In the genomic region with DNA sequence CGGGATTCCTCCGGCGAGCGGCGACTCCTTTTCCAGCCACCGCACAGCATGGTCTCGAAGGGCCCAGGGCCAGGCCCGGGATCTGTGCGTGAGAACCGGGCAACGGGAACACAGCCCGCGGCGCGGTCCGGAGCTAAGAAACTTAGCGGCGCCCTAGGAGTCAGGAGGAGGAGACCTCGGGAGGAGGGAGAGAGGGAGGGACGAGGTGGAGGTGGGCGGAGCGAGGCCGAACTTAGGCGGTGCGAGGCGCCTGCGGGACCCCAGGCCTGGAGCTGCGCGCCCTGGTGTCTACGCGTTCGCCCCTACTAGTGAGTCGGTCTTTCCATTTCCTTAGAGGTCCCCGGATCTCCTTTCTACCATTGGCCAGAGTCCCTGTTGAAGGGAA, we compare ENCODE assay signal across 8 mouse cellular contexts. TPM values are rescaled to one million over a fixed set of nuclear protein-coding genes. Genes with fewer than 3 reads are reported as not detected.
DNase-seq lines count a peak whose midpoint lies in the region; ATAC-seq and TF ChIP-seq lines count a peak whose summit lies in the region.

A gene (minus strand): TSS at position 178 of the 385 bp plus-strand sequence.
A gene (plus strand): TSS at position 202 of the 385 bp plus-strand sequence.

- peaks cover 9% of the 10 kb centered on the region for H3K4me1 ChIP-seq in bone marrow, adult 2 months (ENCODE audit: control insufficient read depth, insufficient read depth, low read length)
- H3K4me1 ChIP-seq in heart, embryonic 11.5 days (ENCODE audit: control insufficient read depth, insufficient read depth, low read length): peaks cover 36% of the 10 kb centered on the region
- H3K4me1 ChIP-seq in kidney, embryonic 15.5 days: peaks cover 89% of the 10 kb centered on the region
- peaks cover 59% of the 10 kb centered on the region for H3K4me1 ChIP-seq in liver, embryonic 12.5 days
- peaks cover 11% of the 10 kb centered on the region for H3K4me1 ChIP-seq in stomach, embryonic 14.5 days (ENCODE audit: control insufficient read depth, insufficient read depth, low read length)

- peak; percentile 41; the same call in 1 of the 2 replicates for TF ChIP-seq POLR2A in bone marrow, adult 2 months (IDR thresholded peaks at IDR 0.05; ENCODE audit: borderline replicate concordance, control insufficient read depth, low read depth, low read length)
- peak; percentile 91 for TF ChIP-seq POLR2A in myocyte (IDR thresholded peaks at IDR 0.05; ENCODE audit: insufficient read length, low read depth)

- under 1% methylated on average over 34 of the region's 34 CpGs for WGBS in bone marrow, adult 2 months
- 1% methylated on average over 33 of the region's 34 CpGs for WGBS in heart, embryonic 11.5 days (ENCODE audit: insufficient replicate concordance)
- 1% methylated on average over 33 of the region's 34 CpGs for WGBS in kidney, embryonic 15.5 days
- 1% methylated on average over 34 of the region's 34 CpGs for WGBS in liver, embryonic 12.5 days (ENCODE audit: insufficient replicate concordance)
- 0% methylated on average over 33 of the region's 34 CpGs for WGBS in stomach, embryonic 14.5 days

- H3K36me3 ChIP-seq in heart, embryonic 11.5 days (ENCODE audit: control insufficient read depth, insufficient read depth, low read length): no peaks in the 10 kb centered on the region
- no peaks in the 10 kb centered on the region for H3K36me3 ChIP-seq in kidney, embryonic 15.5 days
- H3K36me3 ChIP-seq in liver, embryonic 12.5 days: peaks cover 15% of the 10 kb centered on the region
- H3K36me3 ChIP-seq in myocyte (ENCODE audit: control insufficient read depth, insufficient read depth): no peaks in the 10 kb centered on the region
- H3K36me3 ChIP-seq in stomach, embryonic 14.5 days (ENCODE audit: control insufficient read depth, insufficient read depth, low read length): no peaks in the 10 kb centered on the region

- TF ChIP-seq CTCF in bone marrow, adult 2 months (IDR thresholded peaks at IDR 0.05; ENCODE audit: control insufficient read depth, insufficient read depth, low read length): no peak

- no peaks in the 10 kb centered on the region for H3K9me3 ChIP-seq in heart, embryonic 11.5 days (replicated peaks; ENCODE audit: control insufficient read depth, low read length)
- H3K9me3 ChIP-seq in kidney, embryonic 15.5 days (replicated peaks): no peaks in the 10 kb centered on the region
- H3K9me3 ChIP-seq in liver, embryonic 12.5 days (replicated peaks): no peaks in the 10 kb centered on the region
- H3K9me3 ChIP-seq in stomach, embryonic 14.5 days (ENCODE audit: control insufficient read depth, low read depth, low read length): no peaks in the 10 kb centered on the region

- DNase-seq in CD4-positive helper T cell, adult 2 months (ENCODE audit: low read depth, low spot score): peak; percentile 63

- H3K79me2 ChIP-seq in myocyte (ENCODE audit: control insufficient read depth, insufficient read depth): peaks cover 19% of the 10 kb centered on the region

- H3K4me3 ChIP-seq in bone marrow, adult 2 months (replicated peaks; ENCODE audit: control insufficient read depth, low read depth, low read length): peak within 1 kb of the TSS; percentile 54
- H3K4me3 ChIP-seq in heart, embryonic 11.5 days (ENCODE audit: low read depth, low read length): peak within 1 kb of the TSS; percentile 45
- H3K4me3 ChIP-seq in kidney, embryonic 15.5 days (replicated peaks): peak within 1 kb of the TSS; percentile 66
- H3K4me3 ChIP-seq in liver, embryonic 12.5 days: peak within 1 kb of the TSS; percentile 67
- peak within 1 kb of the TSS; percentile 52 for H3K4me3 ChIP-seq in myocyte
- H3K4me3 ChIP-seq in stomach, embryonic 14.5 days (ENCODE audit: low read depth, low read length): peak within 1 kb of the TSS; percentile 55

- H3K4me2 ChIP-seq in heart, embryonic 11.5 days: peak within 1 kb of the TSS; percentile 93
- H3K4me2 ChIP-seq in kidney, embryonic 15.5 days: peak within 1 kb of the TSS; percentile 95
- H3K4me2 ChIP-seq in liver, embryonic 12.5 days: peak within 1 kb of the TSS; percentile 75
- peak within 1 kb of the TSS; percentile 79 for H3K4me2 ChIP-seq in myocyte (ENCODE audit: low read depth)
- H3K4me2 ChIP-seq in stomach, embryonic 14.5 days (replicated peaks; ENCODE audit: low read depth, low read length): peak within 1 kb of the TSS; percentile 91

- peaks cover 32% of the 10 kb centered on the region for H3K27me3 ChIP-seq in heart, embryonic 11.5 days (ENCODE audit: control insufficient read depth, insufficient read depth, low read length)
- H3K27me3 ChIP-seq in kidney, embryonic 15.5 days: peaks cover 30% of the 10 kb centered on the region; the same call in 1 of the 2 replicates
- H3K27me3 ChIP-seq in liver, embryonic 12.5 days (replicated peaks): peaks cover 56% of the 10 kb centered on the region
- no peaks in the 10 kb centered on the region for H3K27me3 ChIP-seq in myocyte (ENCODE audit: control insufficient read depth, insufficient read depth, insufficient read length)
- peaks cover 5% of the 10 kb centered on the region; the same call in 1 of the 2 replicates for H3K27me3 ChIP-seq in stomach, embryonic 14.5 days (ENCODE audit: control insufficient read depth, insufficient read depth, low read length)

- ATAC-seq in erythroblast, adult 5-6 weeks (replicated peaks; ENCODE audit: low FRiP score, poor library complexity, severe bottlenecking): peak; percentile 58
- no peak; the same call in 1 of the 2 replicates for ATAC-seq in heart, embryonic 11.5 days (replicated peaks; ENCODE audit: insufficient number of reproducible peaks, low FRiP score, low TSS enrichment)
- peak; percentile 34 for ATAC-seq in kidney, embryonic 15.5 days (replicated peaks; ENCODE audit: low FRiP score)
- peak; percentile 19; the same call in 1 of the 2 replicates for ATAC-seq in liver, embryonic 12.5 days
- peak; percentile 30 for ATAC-seq in stomach, embryonic 14.5 days (ENCODE audit: insufficient number of reproducible peaks, insufficient read depth, low FRiP score, low read depth)

- peak within 1 kb of the TSS; percentile 44 for H3K9ac ChIP-seq in heart, embryonic 11.5 days (ENCODE audit: low read depth, low read length)
- H3K9ac ChIP-seq in kidney, embryonic 15.5 days: peak within 1 kb of the TSS; percentile 68
- H3K9ac ChIP-seq in liver, embryonic 12.5 days: peak within 1 kb of the TSS; percentile 55
- H3K9ac ChIP-seq in stomach, embryonic 14.5 days (replicated peaks; ENCODE audit: low read depth, low read length): peak within 1 kb of the TSS; percentile 42

- no peak within 1 kb of the TSS; the same call in 1 of the 2 replicates for H3K27ac ChIP-seq in bone marrow, adult 2 months (ENCODE audit: control insufficient read depth, insufficient read depth, low read depth, low read length, poor library complexity)
- peak within 1 kb of the TSS; percentile 35; the same call in 1 of the 2 replicates for H3K27ac ChIP-seq in heart, embryonic 11.5 days (ENCODE audit: low read depth, low read length)
- no peak within 1 kb of the TSS for H3K27ac ChIP-seq in kidney, embryonic 15.5 days
- peak within 1 kb of the TSS; percentile 27; the same call in 1 of the 2 replicates for H3K27ac ChIP-seq in liver, embryonic 12.5 days
- no peak within 1 kb of the TSS for H3K27ac ChIP-seq in stomach, embryonic 14.5 days (ENCODE audit: low read length)

- H3ac ChIP-seq in myocyte (ENCODE audit: control insufficient read depth, insufficient read length): peak within 1 kb of the TSS; percentile 68

TF ChIP-seq in myocyte, 11 proteins besides CTCF, POLR2A, EP300 and RAD21:
- TF ChIP-seq E2F4 (IDR thresholded peaks at IDR 0.05; ENCODE audit: insufficient read depth) (no peak), REST (IDR thresholded peaks at IDR 0.05; ENCODE audit: insufficient read depth, insufficient read length) (no peak), USF1 (IDR thresholded peaks at IDR 0.05; ENCODE audit: low read depth) (no peak), MAX (IDR thresholded peaks at IDR 0.05; ENCODE audit: low read depth) (no peak), MYOD1 (IDR thresholded peaks at IDR 0.05; ENCODE audit: control insufficient read depth in 1 of 3, insufficient read length in 2 of 3, low read depth in 2 of 3) (peak in 1 of 3 experiments; percentile 20), MYOG (IDR thresholded peaks at IDR 0.05; ENCODE audit: control insufficient read depth in 1 of 3, insufficient read depth in 1 of 3, insufficient read length in 2 of 3, low read depth in 2 of 3) (peak in 1 of 3 experiments; percentile 31), CEBPB (IDR thresholded peaks at IDR 0.05; ENCODE audit: insufficient read depth, poor library complexity, severe bottlenecking) (no peak), TCF12 (IDR thresholded peaks at IDR 0.05; ENCODE audit: insufficient read depth, poor library complexity, severe bottlenecking) (no peak), SRF (IDR thresholded peaks at IDR 0.05; ENCODE audit: control insufficient read depth, insufficient read length, low read depth) (no peak), TCF3 (IDR thresholded peaks at IDR 0.05; ENCODE audit: insufficient read length, low read depth) (no peak), POLR2AphosphoS2 (IDR thresholded peaks at IDR 0.05; ENCODE audit: insufficient read length, low read depth) (peak; percentile 98)

RNA-seq across cellular contexts. Expression of the first gene that starts in this region (rescaled TPM):
- 2.6 and 5.1 TPM in 2 replicates for polyA plus RNA-seq in bone marrow, adult 2 months (2011; ENCODE audit: insufficient read depth, insufficient read length, low replicate concordance, missing spikeins)
- not detected in 2 replicates for total RNA-seq in erythroblast, adult 5-6 weeks (2015; ENCODE audit: low replicate concordance)
- total RNA-seq in erythroblast, adult 5-6 weeks (2017; ENCODE audit: low replicate concordance): 0.70 and 1.0 TPM in 2 replicates
- polyA plus RNA-seq in heart, embryonic 11.5 days (2014; fragmentation: Nextera tagmentation; extraction: Ambion mirVana): 3.0 and 3.5 TPM in 2 replicates
- polyA plus RNA-seq in kidney, embryonic 15.5 days (2015; fragmentation: Nextera tagmentation; extraction: Ambion mirVana): 6.2 and 6.4 TPM in 2 replicates
- 0.74 and 0.79 TPM in 2 replicates for polyA plus RNA-seq in liver, embryonic 12.5 days (2016; fragmentation: Nextera tagmentation; extraction: Ambion mirVana)
- polyA plus RNA-seq in myocyte (2012; fragmentation: generic; extraction: Trizol): 20.6 TPM
- 2.5 TPM in 2 replicates for polyA plus RNA-seq in stomach, embryonic 14.5 days (2014; fragmentation: Nextera tagmentation; extraction: Ambion mirVana)

RNA-seq across cellular contexts. Expression of the second gene that starts in this region (rescaled TPM):
- 25.5 and 34.1 TPM in 2 replicates for polyA plus RNA-seq in bone marrow, adult 2 months (2011; ENCODE audit: insufficient read depth, insufficient read length, low replicate concordance, missing spikeins)
- total RNA-seq in erythroblast, adult 5-6 weeks (2015; ENCODE audit: low replicate concordance): 6.7 and 15.3 TPM in 2 replicates
- total RNA-seq in erythroblast, adult 5-6 weeks (2017; ENCODE audit: low replicate concordance): 25.0 TPM in 2 replicates
- 11.2 and 11.8 TPM in 2 replicates for polyA plus RNA-seq in heart, embryonic 11.5 days (2014; fragmentation: Nextera tagmentation; extraction: Ambion mirVana)
- 19.4 and 25.3 TPM in 2 replicates for polyA plus RNA-seq in kidney, embryonic 15.5 days (2015; fragmentation: Nextera tagmentation; extraction: Ambion mirVana)
- 40.6 and 46.1 TPM in 2 replicates for polyA plus RNA-seq in liver, embryonic 12.5 days (2016; fragmentation: Nextera tagmentation; extraction: Ambion mirVana)
- polyA plus RNA-seq in myocyte (2012; fragmentation: generic; extraction: Trizol): 55.2 TPM
- polyA plus RNA-seq in stomach, embryonic 14.5 days (2014; fragmentation: Nextera tagmentation; extraction: Ambion mirVana): 17.7 and 20.4 TPM in 2 replicates

Comparison
In these comparisons a context has a peak if more than half of its experiments do, and no peak if none do; other contexts are left out.
1. H3K27ac ChIP-seq: peak in heart, embryonic 11.5 days (single experiment) and liver, embryonic 12.5 days (single experiment); none in bone marrow, adult 2 months (single experiment), kidney, embryonic 15.5 days (single experiment) and stomach, embryonic 14.5 days (single experiment).
2. Peak in every context shown above with its lines, with median percentiles within 50 percentile points of each other: H3K4me3 ChIP-seq, H3K4me2 ChIP-seq and H3K9ac ChIP-seq.